Mouse (Mus musculus) heart, embryonic 14.5 days (tissue): Measurements from ENCODE around the gene Trp53i13. TPM values are rescaled to one million over a fixed set of nuclear protein-coding genes. Genes with fewer than 3 reads are reported as not detected.

Source experiments
- ATAC-seq: fragments of 200-750 bp; cut with Nextera tagmentation; 2 replicates; pipeline ENCODE4 v1.8.0; 2017; ENCODE audit warnings: low read depth, moderate TSS enrichment; ENCODE audit not compliant: insufficient number of reproducible peaks, insufficient read depth, low FRiP score
- H3K27ac ChIP-seq, 2 experiments: fragments of 200-500 bp in 1 of 2; fragments of 300-500 bp in 1 of 2; sonication (generic) in 1 of 2; replicated peaks in 1 of 2; 2 replicates each; pipeline ENCODE4 v1.5.1; 2012 to 2014; ENCODE audit warnings: low read depth in 2 of 2, low read length in 2 of 2, control low read depth in 1 of 2, mild to moderate bottlenecking in 1 of 2, mixed read lengths in 1 of 2; ENCODE audit not compliant: control insufficient read depth in 1 of 2, insufficient read depth in 1 of 2
- H3K27me3 ChIP-seq: fragments of 300-500 bp; sonication (generic); 2 replicates; pipeline ENCODE4 v1.6.1; 2014; ENCODE audit warnings: mild to moderate bottlenecking, low read length, control low read depth; ENCODE audit not compliant: control insufficient read depth, insufficient read depth
- H3K36me3 ChIP-seq: fragments of 300-500 bp; sonication (generic); 2 replicates; pipeline ENCODE4 v1.6.1; 2014; ENCODE audit warnings: mild to moderate bottlenecking, control low read depth, low read length, mixed read lengths; ENCODE audit not compliant: control insufficient read depth, insufficient read depth
- H3K4me1 ChIP-seq, 2 experiments: fragments of 200-500 bp in 1 of 2; fragments of 300-500 bp in 1 of 2; sonication (generic) in 1 of 2; 2 replicates each; pipeline ENCODE4 v1.6.1; 2012 to 2014; ENCODE audit warnings: low read length in 2 of 2, control low read depth in 1 of 2, mixed read lengths in 1 of 2; ENCODE audit not compliant: control insufficient read depth in 2 of 2, insufficient read depth in 2 of 2
- H3K4me2 ChIP-seq: fragments of 300-500 bp; sonication (generic); 2 replicates; pipeline ENCODE4 v1.6.1; 2014; ENCODE audit warnings: mild to moderate bottlenecking, low read length
- H3K4me3 ChIP-seq, 2 experiments: fragments of 200-500 bp in 1 of 2; fragments of 300-500 bp in 1 of 2; sonication (generic) in 1 of 2; 2 replicates each; pipeline ENCODE4 v1.5.1; 2012 to 2014; ENCODE audit warnings: low read length in 2 of 2, mild to moderate bottlenecking in 2 of 2, control low read depth in 1 of 2, low read depth in 1 of 2, moderate library complexity in 1 of 2; ENCODE audit not compliant: control insufficient read depth in 1 of 2, insufficient read depth in 1 of 2
- H3K9ac ChIP-seq: fragments of 300-500 bp; sonication (generic); 2 replicates; pipeline ENCODE4 v1.6.1; 2014; ENCODE audit warnings: mild to moderate bottlenecking, low read length
- H3K9me3 ChIP-seq: fragments of 300-500 bp; sonication (generic); 2 replicates; pipeline ENCODE4 v1.6.1; 2016; ENCODE audit warnings: low read length, control low read depth; ENCODE audit not compliant: control insufficient read depth
- WGBS: fragments of 180-500 bp; shearing (Covaris S2); extraction: QIAGEN DNeasy Blood & Tissue Kit; methylation state at CpG from one replicate; pipeline ENCODE4 v1.1.7; 2014; 5-methylcytosine and 5-hydroxymethylcytosine counted together
- polyA plus RNA-seq: library from polyadenylated mRNA; unstranded; fragments of >200 nt; fragmentation: Nextera tagmentation; extraction: Ambion mirVana; gene quantifications from 2 replicates; pipeline ENCODE4 v1.2.1, GENCODE M21; 2014

Trp53i13 gene
- polyA plus RNA-seq, 1 experiment from 2014 or later = 30.0 TPM

DNA sequence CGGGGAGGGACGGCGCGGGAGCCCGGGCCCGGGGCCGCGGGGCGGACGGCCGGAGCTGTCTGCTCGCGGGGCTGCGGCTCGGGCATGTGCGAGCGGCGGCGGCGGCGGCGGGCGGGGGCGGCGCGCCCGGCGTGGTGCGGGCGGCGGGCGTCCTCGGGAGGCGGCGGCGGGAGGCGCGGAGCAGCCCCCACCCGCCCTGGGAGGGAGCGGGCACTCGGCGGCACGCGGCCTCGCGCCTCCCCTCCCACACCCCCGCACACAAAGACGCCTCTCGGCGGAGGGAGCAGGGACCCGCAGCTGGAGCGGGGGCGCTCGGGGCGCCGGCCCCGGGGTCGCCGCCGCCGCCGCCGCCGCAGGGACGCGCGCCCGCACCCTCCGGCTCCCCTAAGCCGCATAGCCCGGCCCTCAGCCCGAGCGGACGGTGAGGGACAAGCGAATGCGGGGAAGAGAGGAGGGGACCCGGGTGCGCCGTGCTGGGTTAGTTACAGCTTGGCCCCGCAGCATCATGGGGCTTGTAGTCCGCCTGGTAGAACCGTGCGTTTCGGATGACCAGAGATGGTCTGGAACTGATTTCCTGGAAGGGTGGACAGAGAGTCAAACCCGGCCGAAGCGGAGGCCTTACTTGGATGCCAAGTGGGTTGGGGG, 26.1 kb downstream of the Trp53i13 start, which contains the start of gene Ankrd13b:
Gene Ankrd13b, minus strand, starts transcription at position 88 of the 645 bp plus-strand sequence.
- WGBS = 1% methylated on average over 73 of the region's 87 CpGs
- Histone ChIP-seq H3K9ac (peak within 1 kb of the TSS; percentile 86), H3K4me1 (peaks cover 34 to 45% of the 10 kb centered on the region in 2 experiments), H3K36me3 (no peaks in the 10 kb centered on the region), H3K27me3 (no peaks in the 10 kb centered on the region), H3K9me3 (no peaks in the 10 kb centered on the region), H3K4me2 (peak within 1 kb of the TSS; percentile 99), H3K4me3 (peak within 1 kb of the TSS; percentile 85 to 87), H3K27ac (peak within 1 kb of the TSS in 1 of 2 experiments; percentile 1; a peak in 2 of 4 replicates)
- no peak for ATAC-seq

DNA sequence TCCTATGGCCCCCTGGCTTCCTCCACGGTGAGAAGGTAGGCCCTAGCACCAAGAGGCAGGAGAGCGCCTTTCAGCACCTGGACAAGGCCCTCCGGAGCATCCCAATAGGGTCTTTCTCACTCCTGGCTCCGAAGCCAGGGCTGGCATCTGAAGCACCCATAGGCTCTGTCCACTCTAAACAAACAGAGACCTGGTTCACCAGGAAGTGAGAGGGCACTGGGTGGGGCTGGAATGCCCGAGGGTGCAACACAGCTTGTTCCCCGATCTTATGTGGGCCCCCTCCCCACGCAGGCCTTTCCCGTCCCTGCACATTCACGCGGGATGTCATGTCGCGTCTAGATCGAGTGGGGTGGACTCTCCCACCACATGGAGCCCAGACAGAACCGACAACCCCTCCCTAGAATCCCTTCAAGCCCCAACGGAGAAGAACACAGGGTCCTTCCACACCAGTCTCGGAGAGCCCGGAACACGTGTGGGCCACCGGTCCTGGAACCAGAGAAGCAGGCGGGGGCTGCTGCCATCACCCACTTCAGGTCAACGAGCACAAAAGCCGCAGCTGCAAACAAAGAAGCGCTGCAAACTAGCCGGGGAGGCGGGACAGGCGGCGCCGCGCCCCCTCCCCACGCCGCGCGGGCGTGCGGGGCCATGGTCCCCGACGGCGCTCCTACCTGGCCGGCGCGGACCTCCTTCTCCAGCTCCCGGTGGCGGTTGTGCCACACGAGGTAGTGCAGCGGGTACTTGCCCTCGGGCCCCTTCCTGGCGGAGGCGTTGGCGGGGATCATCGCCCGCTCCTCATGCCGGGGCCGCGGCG, 26.8 kb downstream of the Trp53i13 start:
- 3% methylated on average over 55 of the region's 55 CpGs for WGBS
- no peak for ATAC-seq
- H3K9ac ChIP-seq = peak overlapping the region; percentile 86
- H3K4me3 ChIP-seq = peak overlapping the region; percentile 85 to 87
- no peaks in the 10 kb centered on the region for H3K36me3 ChIP-seq
- H3K27ac ChIP-seq = no peak overlapping the region; a peak in 1 of 4 replicates
- peaks cover 29 to 39% of the 10 kb centered on the region in 2 experiments for H3K4me1 ChIP-seq
- H3K9me3 ChIP-seq = no peaks in the 10 kb centered on the region
- H3K4me2 ChIP-seq = peak overlapping the region; percentile 99
- no peaks in the 10 kb centered on the region for H3K27me3 ChIP-seq

DNA sequence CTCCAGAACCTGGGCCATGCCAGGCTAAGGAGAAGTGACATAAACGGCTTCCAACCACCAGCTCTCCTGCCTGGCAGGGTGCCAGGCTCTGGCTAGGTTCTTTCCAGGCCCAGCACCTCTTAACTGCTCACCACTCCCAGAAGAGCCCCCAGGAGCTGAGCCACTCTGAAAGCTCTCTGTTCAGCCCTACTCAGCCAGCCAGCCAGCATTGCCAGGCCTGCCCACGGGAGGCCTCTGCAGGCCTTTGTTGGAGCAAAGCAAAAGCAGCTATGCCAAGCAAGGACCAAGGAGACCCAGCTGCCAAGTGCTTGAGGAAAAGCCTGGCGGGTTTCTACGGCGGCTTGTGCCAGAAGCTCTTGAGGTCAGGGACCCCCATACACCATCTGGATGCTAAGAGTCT, 29.0 kb downstream of the Trp53i13 start:
- ATAC-seq = no peak
- H3K4me1 ChIP-seq = peaks cover 26 to 36% of the 10 kb centered on the region in 2 experiments
- no peak overlapping the region for H3K4me3 ChIP-seq
- H3K4me2 ChIP-seq = no peak overlapping the region
- H3K9ac ChIP-seq = no peak overlapping the region
- H3K36me3 ChIP-seq = no peaks in the 10 kb centered on the region
- no peaks in the 10 kb centered on the region for H3K27me3 ChIP-seq
- WGBS = 63% methylated on average over 5 of the region's 5 CpGs
- H3K9me3 ChIP-seq = no peaks in the 10 kb centered on the region
- H3K27ac ChIP-seq = no peak overlapping the region

DNA sequence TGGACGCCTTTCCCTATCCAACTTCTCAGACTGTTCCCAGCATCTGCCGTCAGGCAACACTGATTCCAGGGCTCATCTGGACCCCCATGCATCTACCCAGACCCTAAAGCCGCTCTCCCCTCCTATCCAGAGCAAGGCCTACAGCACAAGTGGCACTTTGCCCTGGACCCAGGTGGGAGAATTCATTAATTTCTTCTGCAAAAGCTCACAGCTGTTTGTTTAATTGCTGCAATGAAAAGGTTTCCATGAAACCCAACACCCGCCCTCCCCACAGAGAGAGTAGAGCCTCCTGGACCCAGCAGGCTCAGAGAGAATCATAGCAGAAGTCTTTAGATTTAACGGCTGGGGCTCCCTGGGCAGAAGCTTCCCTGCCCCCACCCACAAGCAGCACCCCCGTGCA, 30.6 kb downstream of the Trp53i13 start:
- H3K27ac ChIP-seq = no peak overlapping the region
- H3K27me3 ChIP-seq = no peaks in the 10 kb centered on the region
- H3K9me3 ChIP-seq = no peaks in the 10 kb centered on the region
- WGBS = 72% methylated on average over 6 of the region's 6 CpGs
- no peak overlapping the region for H3K9ac ChIP-seq
- no peak overlapping the region for H3K4me2 ChIP-seq
- H3K4me3 ChIP-seq = no peak overlapping the region
- H3K36me3 ChIP-seq = no peaks in the 10 kb centered on the region
- ATAC-seq = no peak
- H3K4me1 ChIP-seq = peaks cover 19 to 24% of the 10 kb centered on the region in 2 experiments

DNA sequence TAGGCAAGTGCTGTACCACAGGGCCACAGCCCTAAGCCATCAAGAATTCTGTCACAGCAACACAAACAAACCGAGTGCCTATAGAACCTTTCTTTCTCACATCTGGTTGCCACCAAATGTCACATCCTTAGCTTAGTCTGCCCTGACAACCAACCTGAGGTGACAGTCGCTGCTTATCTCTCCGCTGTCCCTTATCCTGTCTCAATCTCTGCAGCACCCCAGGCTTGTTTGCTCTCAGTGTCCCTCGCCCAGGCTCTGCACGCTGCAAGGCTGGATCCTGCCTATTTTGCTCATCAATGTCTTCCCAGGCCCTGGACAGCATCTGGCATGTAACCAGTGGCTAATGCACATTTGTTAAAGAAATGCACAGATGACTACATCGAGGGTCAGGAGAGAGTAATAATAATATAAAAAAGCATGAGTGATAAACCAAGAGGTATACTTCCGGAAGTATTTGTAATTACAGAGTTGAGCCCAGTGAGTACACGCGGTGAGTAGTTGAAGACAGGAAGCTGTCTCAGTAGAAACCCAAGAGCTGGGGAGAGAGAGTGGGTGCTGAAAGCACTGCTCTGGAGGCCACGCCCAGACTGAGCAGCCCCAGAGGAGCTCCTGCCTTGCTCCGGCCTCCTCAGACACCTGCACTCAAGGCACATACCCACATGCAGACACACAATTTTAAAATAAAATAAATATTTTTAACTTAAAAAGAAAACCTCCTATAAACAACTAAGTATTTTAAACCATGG, 32.1 kb downstream of the Trp53i13 start:
- H3K27me3 ChIP-seq = no peaks in the 10 kb centered on the region
- no peak for ATAC-seq
- WGBS = 34% methylated on average over 11 of the region's 11 CpGs
- H3K4me3 ChIP-seq = no peak overlapping the region
- H3K36me3 ChIP-seq = no peaks in the 10 kb centered on the region
- H3K27ac ChIP-seq = no peak overlapping the region
- H3K4me2 ChIP-seq = no peak overlapping the region
- H3K9ac ChIP-seq = no peak overlapping the region
- H3K4me1 ChIP-seq = peaks cover 12 to 16% of the 10 kb centered on the region in 2 experiments
- H3K9me3 ChIP-seq = no peaks in the 10 kb centered on the region

DNA sequence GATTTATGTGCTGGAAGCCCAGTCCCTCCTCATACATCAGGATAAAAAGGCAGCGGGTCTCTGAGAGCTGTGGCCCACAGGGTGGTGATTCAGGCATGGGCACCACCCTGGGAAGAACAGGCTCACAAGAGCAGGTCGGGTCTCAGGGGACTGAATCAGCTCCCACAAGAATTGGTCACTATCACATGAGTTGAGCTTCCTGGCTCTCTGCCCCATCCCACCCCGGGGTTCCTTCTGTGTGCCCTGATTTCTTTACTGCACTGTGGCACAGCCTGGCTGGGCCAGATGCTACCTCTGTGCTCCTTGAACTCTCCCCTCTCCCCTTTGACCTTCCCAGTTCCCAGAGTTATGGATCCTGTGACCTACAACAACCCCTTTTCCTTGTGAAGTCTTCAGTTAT, 32.7 kb downstream of the Trp53i13 start:
- no peak for ATAC-seq
- H3K36me3 ChIP-seq = no peaks in the 10 kb centered on the region
- no peak overlapping the region for H3K27ac ChIP-seq
- peaks cover 6 to 14% of the 10 kb centered on the region in 2 experiments for H3K4me1 ChIP-seq
- 50% methylated on average over 3 of the region's 3 CpGs for WGBS
- no peak overlapping the region for H3K4me2 ChIP-seq
- H3K27me3 ChIP-seq = no peaks in the 10 kb centered on the region
- no peak overlapping the region for H3K4me3 ChIP-seq
- H3K9ac ChIP-seq = no peak overlapping the region
- H3K9me3 ChIP-seq = no peaks in the 10 kb centered on the region

DNA sequence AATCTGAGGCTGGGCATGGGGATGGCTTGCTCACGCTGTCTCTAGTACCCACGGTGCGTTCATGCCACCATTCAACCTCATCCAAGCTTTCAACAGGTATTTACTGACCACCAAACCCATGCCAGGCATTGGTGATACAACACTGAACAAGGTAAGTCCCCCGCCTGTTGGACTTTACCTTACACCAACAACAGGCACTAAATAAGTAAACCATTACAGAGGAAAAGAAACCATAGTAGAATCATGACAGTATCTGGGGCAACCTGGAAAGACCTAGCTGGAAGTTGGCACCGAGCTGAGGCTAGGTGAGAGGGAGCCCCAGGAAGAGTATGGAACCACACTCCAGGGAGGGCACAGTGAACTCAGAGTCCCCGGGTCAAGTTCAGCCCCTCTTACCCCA, 38.9 kb downstream of the Trp53i13 start:
- H3K36me3 ChIP-seq = peaks cover 15% of the 10 kb centered on the region; the same call in 1 of the 2 replicates
- no peak for ATAC-seq

More for the DNA sequence above, 38.9 kb downstream of the Trp53i13 start:
- H3K4me2 ChIP-seq = no peak overlapping the region
- H3K27me3 ChIP-seq = no peaks in the 10 kb centered on the region
- H3K27ac ChIP-seq = no peak overlapping the region
- H3K4me3 ChIP-seq = no peak overlapping the region
- no peaks in the 10 kb centered on the region for H3K9me3 ChIP-seq
- H3K4me1 ChIP-seq = no peaks in the 10 kb centered on the region
- 87% methylated on average over 6 of the region's 6 CpGs for WGBS
- H3K9ac ChIP-seq = no peak overlapping the region
